Comparison of ENCODE assay signal across 8 mouse cellular contexts in the genomic region with DNA sequence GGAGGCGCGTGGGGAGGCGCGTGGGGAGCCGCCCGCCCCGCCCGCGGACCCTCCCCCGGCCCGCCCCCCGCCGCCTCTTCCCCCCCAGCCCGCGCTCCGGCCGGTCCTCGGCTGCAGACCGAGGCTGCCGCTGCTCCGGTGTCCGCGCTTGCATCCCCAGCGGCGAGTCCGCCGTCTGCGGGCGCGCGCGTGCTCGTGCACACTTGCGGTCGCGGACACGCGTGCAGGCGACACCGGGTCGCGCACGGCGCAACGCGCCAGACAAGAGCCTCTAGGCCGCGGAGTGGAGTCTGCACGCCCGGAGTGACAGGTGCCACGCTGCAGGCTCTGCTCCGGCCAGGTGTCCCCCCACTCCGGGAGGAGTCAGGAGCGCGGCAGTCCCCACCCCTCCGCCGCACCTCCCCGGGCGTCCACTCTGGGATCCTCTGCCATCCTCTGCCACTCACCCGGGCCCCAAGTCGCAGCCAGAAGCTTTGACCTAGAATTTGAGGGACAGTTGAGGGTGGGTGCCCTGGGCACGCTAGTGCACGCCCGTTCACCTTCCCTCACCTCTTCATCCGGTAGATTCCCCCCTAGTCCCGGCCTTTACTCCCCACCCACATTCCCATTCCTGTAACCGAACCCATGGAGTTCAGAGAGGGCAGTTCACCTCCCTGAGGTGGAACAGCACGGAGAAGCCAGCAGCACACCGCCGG. TPM values are rescaled to one million over a fixed set of nuclear protein-coding genes. Genes with fewer than 3 reads are reported as not detected.
DNase-seq lines count a peak whose midpoint lies in the region; ATAC-seq lines count a peak whose summit lies in the region.

No protein-coding gene starts in this region.

- no peaks in the 10 kb centered on the region for H3K36me3 ChIP-seq in heart, embryonic 10.5 days
- H3K36me3 ChIP-seq in kidney, embryonic 15.5 days: no peaks in the 10 kb centered on the region
- no peaks in the 10 kb centered on the region for H3K36me3 ChIP-seq in liver, embryonic 15.5 days (replicated peaks)

- no peak for ATAC-seq in kidney, embryonic 15.5 days (replicated peaks; ENCODE audit: low FRiP score)
- ATAC-seq in liver, embryonic 15.5 days (ENCODE audit: insufficient read depth): peak; percentile 1; the same call in 1 of the 2 replicates

- 1% methylated on average over 64 of the region's 70 CpGs for WGBS in heart, embryonic 10.5 days
- WGBS in kidney, embryonic 15.5 days: 1% methylated on average over 46 of the region's 70 CpGs
- WGBS in liver, embryonic 15.5 days (ENCODE audit: insufficient replicate concordance): 1% methylated on average over 68 of the region's 70 CpGs

- peak overlapping the region; percentile 96 for H3K27ac ChIP-seq in heart, embryonic 10.5 days
- peak overlapping the region; percentile 97 for H3K27ac ChIP-seq in kidney, embryonic 15.5 days
- H3K27ac ChIP-seq in liver, embryonic 15.5 days (replicated peaks): peak overlapping the region; percentile 86

- H3K4me1 ChIP-seq in heart, embryonic 10.5 days: peaks cover 58% of the 10 kb centered on the region
- H3K4me1 ChIP-seq in kidney, embryonic 15.5 days: peaks cover 59% of the 10 kb centered on the region
- H3K4me1 ChIP-seq in liver, embryonic 15.5 days (replicated peaks): peaks cover 72% of the 10 kb centered on the region

- H3K4me3 ChIP-seq in heart, embryonic 10.5 days: peak overlapping the region; percentile 86
- H3K4me3 ChIP-seq in kidney, embryonic 15.5 days (replicated peaks): peak overlapping the region; percentile 84
- H3K4me3 ChIP-seq in liver, embryonic 15.5 days (replicated peaks): peak overlapping the region; percentile 79

- peak overlapping the region; percentile 78 for H3K9ac ChIP-seq in kidney, embryonic 15.5 days
- H3K9ac ChIP-seq in liver, embryonic 15.5 days: peak overlapping the region; percentile 66

- H3K4me2 ChIP-seq in kidney, embryonic 15.5 days: peak overlapping the region; percentile 97
- H3K4me2 ChIP-seq in liver, embryonic 15.5 days: peak overlapping the region; percentile 97

- H3K9me3 ChIP-seq in heart, embryonic 10.5 days: no peaks in the 10 kb centered on the region
- H3K9me3 ChIP-seq in kidney, embryonic 15.5 days (replicated peaks): no peaks in the 10 kb centered on the region
- no peaks in the 10 kb centered on the region for H3K9me3 ChIP-seq in liver, embryonic 15.5 days (replicated peaks)

- DNase-seq in urinary bladder, adult 2 months (ENCODE audit: low spot score): peak; percentile 65
- DNase-seq in urinary bladder, postnatal 36 days (ENCODE audit: low spot score in 2 of 2): no peak
- DNase-seq in cerebellum, postnatal 25 days: peak; percentile 89 to 94
- DNase-seq in heart, embryonic 10.5 days (ENCODE audit: low spot score): peak; percentile 78
- DNase-seq in right cerebral cortex, adult 18-20 months: peak; percentile 81
- peak; percentile 58 for DNase-seq in yolk sac, embryonic 10.5 days (ENCODE audit: low spot score)

- H3K27me3 ChIP-seq in heart, embryonic 10.5 days (ENCODE audit: insufficient read depth, poor library complexity, severe bottlenecking): peaks cover 66% of the 10 kb centered on the region
- H3K27me3 ChIP-seq in kidney, embryonic 15.5 days: no peaks in the 10 kb centered on the region
- H3K27me3 ChIP-seq in liver, embryonic 15.5 days: peaks cover 68% of the 10 kb centered on the region

RNA-seq across cellular contexts. Expression of a gene that starts 24.5 kb away (rescaled TPM):
- polyA plus RNA-seq in urinary bladder, adult 2 months (2012; rRNA removed): 28.4 and 67.0 TPM in 2 replicates
- polyA plus RNA-seq in heart, embryonic 10.5 days (2016; fragmentation: Nextera tagmentation; extraction: Ambion mirVana): 23.0 and 24.3 TPM in 2 replicates
- 67.9 and 84.5 TPM in 2 replicates for polyA plus RNA-seq in kidney, embryonic 15.5 days (2015; fragmentation: Nextera tagmentation; extraction: Ambion mirVana)
- polyA plus RNA-seq in liver, embryonic 15.5 days (2015; fragmentation: Nextera tagmentation; extraction: Ambion mirVana): 9.5 and 11.5 TPM in 2 replicates

RNA-seq across cellular contexts. Expression of a gene that starts 38.1 kb away (rescaled TPM):
- polyA plus RNA-seq in urinary bladder, adult 2 months (2012; rRNA removed): 5.0 and 6.9 TPM in 2 replicates
- polyA plus RNA-seq in heart, embryonic 10.5 days (2016; fragmentation: Nextera tagmentation; extraction: Ambion mirVana): 3.4 and 4.0 TPM in 2 replicates
- polyA plus RNA-seq in kidney, embryonic 15.5 days (2015; fragmentation: Nextera tagmentation; extraction: Ambion mirVana): 26.0 and 29.4 TPM in 2 replicates
- polyA plus RNA-seq in liver, embryonic 15.5 days (2015; fragmentation: Nextera tagmentation; extraction: Ambion mirVana): 1.9 and 2.3 TPM in 2 replicates

RNA-seq across cellular contexts. Expression of a gene that starts 42.2 kb away (rescaled TPM):
- 2.7 and 3.6 TPM in 2 replicates for polyA plus RNA-seq in urinary bladder, adult 2 months (2012; rRNA removed)
- polyA plus RNA-seq in heart, embryonic 10.5 days (2016; fragmentation: Nextera tagmentation; extraction: Ambion mirVana): 1.1 and 1.7 TPM in 2 replicates
- polyA plus RNA-seq in kidney, embryonic 15.5 days (2015; fragmentation: Nextera tagmentation; extraction: Ambion mirVana): 1.6 and 2.1 TPM in 2 replicates
- 0.56 TPM in 1 of 2 replicates, not detected in the other for polyA plus RNA-seq in liver, embryonic 15.5 days (2015; fragmentation: Nextera tagmentation; extraction: Ambion mirVana)

RNA-seq across cellular contexts. Expression of a gene that starts 46.7 kb away (rescaled TPM):
- 3.6 and 3.8 TPM in 2 replicates for polyA plus RNA-seq in urinary bladder, adult 2 months (2012; rRNA removed)
- 2.2 and 3.1 TPM in 2 replicates for polyA plus RNA-seq in heart, embryonic 10.5 days (2016; fragmentation: Nextera tagmentation; extraction: Ambion mirVana)
- polyA plus RNA-seq in kidney, embryonic 15.5 days (2015; fragmentation: Nextera tagmentation; extraction: Ambion mirVana): 2.5 and 4.1 TPM in 2 replicates
- polyA plus RNA-seq in liver, embryonic 15.5 days (2015; fragmentation: Nextera tagmentation; extraction: Ambion mirVana): 0.75 and 0.88 TPM in 2 replicates

RNA-seq across cellular contexts. Expression of a gene that starts 46.8 kb away (rescaled TPM):
- 42.9 and 47.4 TPM in 2 replicates for polyA plus RNA-seq in urinary bladder, adult 2 months (2012; rRNA removed)
- polyA plus RNA-seq in heart, embryonic 10.5 days (2016; fragmentation: Nextera tagmentation; extraction: Ambion mirVana): 100 and 105 TPM in 2 replicates
- polyA plus RNA-seq in kidney, embryonic 15.5 days (2015; fragmentation: Nextera tagmentation; extraction: Ambion mirVana): 79.7 and 82.2 TPM in 2 replicates
- polyA plus RNA-seq in liver, embryonic 15.5 days (2015; fragmentation: Nextera tagmentation; extraction: Ambion mirVana): 50.9 and 56.2 TPM in 2 replicates

Comparison
In these comparisons a context has a peak if more than half of its experiments do, and no peak if none do; other contexts are left out.
1. DNase-seq: peak in urinary bladder, adult 2 months (single experiment), cerebellum, postnatal 25 days (2 of 2), heart, embryonic 10.5 days (single experiment), right cerebral cortex, adult 18-20 months (single experiment) and yolk sac, embryonic 10.5 days (single experiment); none in urinary bladder, postnatal 36 days (0 of 2).
2. Peak in every context shown above with its lines, with median percentiles within 50 percentile points of each other: H3K27ac ChIP-seq and H3K4me3 ChIP-seq.